Mouse (Mus musculus): ENCODE measurements at regions not wholly inside any gene's neighbourhood (a gene's known extent, or its start where the extent isn't known, plus 50 kb on each side); places are given as distances from the start of the nearest gene placed in this dataset.

DNA sequence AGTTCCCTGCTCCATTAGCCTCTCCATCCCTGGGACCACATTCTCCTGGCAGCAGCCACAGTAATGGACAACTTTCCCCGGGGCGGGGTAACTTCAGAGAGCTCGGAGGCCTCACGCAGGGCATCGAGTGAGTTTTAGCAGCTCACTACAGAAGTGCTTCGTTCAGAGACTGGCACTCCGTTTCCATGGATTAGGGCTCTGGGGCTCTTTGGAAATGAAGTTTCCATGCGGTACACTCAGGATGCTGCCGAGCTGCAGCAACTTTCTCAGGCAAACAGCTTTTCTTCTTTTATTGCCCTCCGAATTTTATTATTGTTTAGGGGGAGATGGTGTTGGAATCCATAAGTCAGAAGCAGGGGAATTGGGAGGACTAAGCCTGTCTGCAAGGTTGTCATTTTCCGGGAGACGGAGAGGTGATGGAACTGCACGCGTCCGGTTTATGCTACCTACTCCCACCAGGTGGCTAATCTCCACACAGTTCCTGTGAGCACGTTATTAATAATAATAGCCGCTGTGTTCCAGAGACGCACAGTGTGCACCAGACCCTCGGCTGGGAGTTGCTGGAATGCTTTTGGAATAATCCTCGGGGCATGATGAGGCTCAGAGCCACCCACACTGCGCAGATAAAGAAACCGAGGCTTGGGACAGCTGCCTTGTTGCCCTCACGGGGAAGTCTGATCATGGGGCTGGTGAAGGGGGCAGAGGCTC is 460.4 kb upstream of the 3110018I06Rik start:
- peak; percentile 12 for DNase-seq (ENCODE audit: low spot score)

DNA sequence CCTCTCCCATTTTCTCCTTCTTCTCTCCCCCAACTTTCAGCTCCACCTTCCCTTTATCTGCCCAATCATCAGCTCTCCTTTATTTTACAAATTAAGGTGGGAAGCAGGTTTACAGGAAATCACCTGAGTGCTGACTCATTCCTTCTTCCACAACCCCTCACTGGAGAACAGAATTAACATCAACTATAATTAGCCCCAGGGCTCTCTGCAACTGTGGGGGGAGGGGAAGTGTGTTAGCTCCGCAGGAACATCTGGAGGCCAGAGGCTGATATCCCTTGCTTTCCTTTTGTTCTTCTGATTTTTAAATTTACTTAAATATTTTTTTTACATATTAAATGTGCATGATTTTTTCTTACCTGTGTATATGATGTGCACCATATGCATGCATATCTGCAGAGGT is 459.4 kb upstream of the 3110018I06Rik start:
- DNase-seq (ENCODE audit: low spot score), result peak; percentile 31

DNA sequence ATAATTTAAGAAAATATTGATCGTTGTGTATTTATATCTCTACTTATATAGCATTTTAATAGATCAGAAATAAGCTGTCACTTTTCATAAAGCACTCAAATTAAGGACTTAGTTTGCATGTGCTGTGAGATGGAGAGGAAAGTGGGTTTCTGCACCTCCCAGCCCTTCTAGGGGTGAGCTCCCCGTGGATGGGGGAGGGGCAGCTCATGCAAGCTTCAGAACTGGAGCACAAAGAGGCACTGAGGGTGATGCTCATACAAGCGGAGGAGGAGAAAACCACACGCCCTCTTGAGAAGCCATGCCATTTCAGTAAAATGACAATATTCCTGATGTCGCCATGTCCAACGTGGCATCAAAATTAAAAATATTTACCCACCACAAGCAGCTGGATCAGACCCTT is 452.1 kb upstream of the 3110018I06Rik start:
- DNase-seq (ENCODE audit: low spot score), result no peak

DNA sequence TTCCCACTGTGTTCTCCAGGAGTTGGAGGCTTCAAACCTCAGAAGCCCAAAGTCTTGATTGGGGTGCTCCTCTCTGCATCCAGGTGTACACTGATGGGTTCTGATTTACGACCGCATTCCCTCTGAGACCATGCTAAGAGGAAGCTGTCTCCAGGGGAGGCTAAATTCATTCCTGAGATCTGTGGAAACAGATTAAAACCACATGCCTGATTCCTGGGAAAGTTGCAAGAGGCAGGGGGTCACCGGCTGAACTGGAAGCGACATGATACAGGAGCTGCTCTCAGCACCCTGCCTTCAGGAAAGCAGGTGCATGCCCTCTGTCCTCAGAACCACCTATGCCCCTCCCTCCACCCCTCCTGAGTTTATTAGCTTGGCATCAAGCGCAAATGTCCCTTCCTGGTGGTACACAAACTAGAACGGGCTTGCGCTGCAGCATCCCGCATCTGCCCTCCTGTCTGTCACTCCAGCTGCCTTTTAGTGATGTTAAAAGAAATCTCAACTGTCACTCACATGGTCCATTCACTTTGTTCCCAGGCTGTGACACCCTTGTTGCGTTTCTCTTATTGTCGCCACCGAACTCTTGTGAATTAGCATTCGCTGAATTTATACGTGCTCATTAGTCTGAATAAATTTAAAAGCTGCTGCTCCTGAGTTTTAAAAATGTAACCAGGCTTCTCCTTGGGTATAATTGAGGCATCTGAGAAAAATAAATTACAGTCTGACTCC is 446.3 kb upstream of the 3110018I06Rik start:
- DNase-seq (ENCODE audit: low spot score), result peak; percentile 36

DNA sequence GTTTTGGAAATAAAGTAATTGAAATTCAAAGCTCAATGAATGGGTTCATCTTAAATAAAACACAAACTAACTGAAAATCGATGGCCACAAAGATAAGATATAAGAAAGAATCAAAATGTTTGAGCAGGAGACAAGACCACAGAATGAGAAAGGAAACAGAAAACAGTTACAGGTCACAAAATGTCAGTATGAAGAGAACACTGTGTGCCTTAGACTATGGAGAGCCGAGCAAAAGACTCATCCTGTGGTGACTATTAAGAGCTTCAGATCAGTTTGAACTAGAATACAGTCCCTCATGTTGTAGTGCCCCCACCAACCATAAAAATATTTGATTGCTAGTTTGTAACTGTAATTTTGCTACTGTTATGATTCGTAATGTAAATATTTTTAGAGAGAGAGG is 441.9 kb upstream of the 3110018I06Rik start:
- no peak for DNase-seq (ENCODE audit: low spot score)

DNA sequence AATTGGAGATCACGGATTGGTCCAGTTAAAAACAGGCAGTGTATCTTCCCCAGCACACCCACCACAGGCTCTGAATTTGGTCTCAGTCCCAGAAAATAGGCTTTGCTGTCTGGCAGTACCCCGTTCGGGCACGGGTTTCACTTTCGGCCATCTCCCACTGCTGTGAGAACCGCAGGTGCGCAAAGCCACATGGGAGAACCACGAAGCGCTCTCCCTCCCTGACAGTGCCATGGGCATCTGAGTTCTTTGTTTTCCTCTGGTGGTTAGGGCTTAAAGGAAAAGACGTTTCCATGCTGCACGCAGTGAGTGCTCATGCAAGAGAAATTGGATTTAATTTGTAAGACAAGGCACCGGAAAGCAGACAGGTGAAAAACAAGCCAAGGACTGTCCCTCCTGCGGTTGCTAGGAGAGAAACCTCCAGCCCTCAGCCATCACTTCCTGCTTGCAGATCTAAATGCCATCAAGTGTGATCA is 441.3 kb upstream of the 3110018I06Rik start:
- no peak for DNase-seq (ENCODE audit: low spot score)

DNA sequence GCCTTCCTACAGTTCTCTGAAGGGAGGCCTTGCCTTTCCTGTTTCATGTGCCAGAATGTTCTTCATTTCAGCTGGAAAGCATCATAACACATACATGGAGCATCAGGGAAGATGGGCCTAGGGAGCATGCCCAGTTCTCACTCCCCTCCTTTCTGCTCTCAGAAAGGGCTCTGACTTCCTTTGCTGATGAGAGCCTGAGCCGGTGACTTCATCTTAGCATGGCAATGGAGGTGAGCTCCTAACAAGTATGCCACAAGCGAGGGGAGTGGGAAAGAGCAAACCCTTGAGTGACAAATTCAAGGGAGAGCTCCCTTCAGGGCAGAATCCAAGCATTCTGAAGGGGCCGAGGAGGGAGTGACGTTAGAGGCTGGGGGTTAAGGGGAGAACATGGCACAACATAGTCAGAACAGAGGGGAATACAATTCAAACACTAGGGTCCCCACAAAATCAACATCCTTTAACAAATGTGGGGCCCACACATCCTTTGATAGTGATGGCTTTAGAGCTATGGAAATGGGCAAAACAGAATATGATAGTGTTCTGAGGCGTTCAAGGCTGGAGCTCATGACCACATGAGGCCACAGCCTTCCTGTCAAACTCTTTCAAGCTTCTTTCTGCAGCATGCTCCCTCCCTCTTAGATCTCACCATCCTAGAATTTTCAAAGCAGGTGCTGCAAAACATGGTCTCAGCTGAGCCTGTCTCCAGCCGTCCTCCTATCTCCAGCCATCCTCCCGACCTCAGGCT is 437.4 kb upstream of the 3110018I06Rik start:
- no peak for DNase-seq (ENCODE audit: low spot score)

DNA sequence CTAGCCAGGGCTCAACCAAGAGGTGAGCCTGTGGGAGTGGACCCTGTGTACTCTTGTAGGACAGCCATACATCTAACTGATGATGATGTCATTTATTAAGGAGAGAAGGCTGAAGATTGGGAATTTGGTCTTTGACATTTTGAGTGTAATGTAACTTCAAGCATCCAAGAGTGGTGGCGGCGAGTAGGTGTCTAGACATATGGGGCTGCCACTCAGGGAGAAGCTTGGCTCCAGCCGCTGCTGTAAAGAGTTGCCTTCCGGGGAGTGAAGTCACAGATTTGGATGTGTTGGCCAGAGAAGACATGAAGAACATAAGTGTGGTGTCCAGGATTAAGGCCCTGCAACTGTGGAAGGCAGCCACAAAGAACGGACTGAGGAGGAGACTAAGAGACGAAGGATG is 436.3 kb upstream of the 3110018I06Rik start:
- no peak for DNase-seq (ENCODE audit: low spot score)

DNA sequence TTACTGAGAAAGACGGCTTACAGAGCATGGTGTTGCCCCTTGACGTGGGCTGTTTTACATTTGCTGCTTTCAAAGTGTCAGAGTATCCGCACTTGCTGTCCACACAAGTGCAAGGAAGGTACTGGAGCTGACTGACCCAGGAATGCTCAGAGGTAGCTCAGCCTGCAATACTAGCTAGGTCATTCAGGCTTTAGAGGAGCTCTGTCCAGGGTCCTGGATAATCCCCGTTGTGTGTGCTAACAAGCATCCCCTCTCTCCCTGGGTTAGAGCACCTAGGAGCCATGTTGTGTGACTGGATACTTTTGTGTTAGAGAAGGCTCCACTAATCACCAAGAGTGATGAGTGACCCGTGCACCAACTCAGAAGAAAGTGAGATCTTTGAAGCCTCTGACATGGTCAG is 431.9 kb upstream of the 3110018I06Rik start:
- DNase-seq (ENCODE audit: low spot score), result peak; percentile 81

DNA sequence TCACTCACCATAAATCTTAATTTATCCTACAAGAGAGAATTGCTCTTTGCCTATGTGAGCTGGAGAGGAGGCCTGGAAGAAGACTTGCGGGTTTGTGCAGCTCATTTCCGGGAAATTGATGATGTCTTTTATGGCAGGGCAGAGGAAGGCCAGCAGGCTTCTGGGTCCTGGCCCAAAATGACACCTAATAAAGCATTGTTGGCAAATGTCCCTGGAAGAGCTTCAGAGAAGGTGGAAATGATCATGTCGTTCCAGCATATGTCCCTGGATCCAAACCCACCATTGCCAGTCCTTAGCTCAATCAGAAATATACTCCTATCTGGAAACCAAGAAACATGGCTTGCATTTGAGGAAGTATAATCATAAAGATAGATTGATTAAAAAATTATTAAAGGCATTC is 427.9 kb upstream of the 3110018I06Rik start:
- DNase-seq (ENCODE audit: low spot score), result no peak

DNA sequence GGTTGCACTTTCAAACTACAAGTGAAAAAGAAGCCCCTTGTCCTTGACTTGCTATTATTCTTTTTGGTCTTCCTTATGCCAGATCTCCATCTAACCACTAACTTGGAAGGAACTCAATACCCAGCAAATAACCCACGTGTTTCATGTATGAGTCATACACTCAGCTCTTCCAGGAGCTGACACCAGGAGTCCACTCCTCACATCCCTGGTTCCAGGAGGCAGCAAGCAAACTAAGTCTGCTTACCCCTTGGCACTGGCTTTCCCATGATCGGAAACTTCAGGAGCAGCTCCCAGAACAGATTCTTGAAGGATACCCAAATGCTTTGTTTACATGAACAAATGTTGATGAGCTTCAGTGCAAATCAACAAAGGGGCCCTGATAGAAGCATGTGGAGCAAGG is 421.1 kb upstream of the 3110018I06Rik start:
- DNase-seq (ENCODE audit: low spot score), result no peak

DNA sequence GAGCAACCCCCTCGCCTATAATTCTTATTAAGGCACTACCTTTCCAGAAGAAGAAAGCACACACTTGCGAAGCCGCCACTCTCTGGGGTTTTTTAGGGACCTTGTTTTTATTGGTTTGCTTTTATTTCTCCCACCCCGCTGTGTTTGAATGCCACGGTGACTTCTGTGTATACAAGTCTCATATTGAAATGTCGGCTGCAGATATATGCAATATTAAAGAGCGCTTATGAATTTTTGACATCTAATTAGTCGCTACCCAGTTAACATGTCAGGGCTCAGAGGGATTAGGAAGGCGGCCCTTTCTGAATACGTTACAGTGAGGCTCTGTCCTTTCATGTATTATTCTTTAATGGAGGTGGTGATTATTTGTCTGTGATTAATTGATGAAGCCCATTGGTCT is 405.9 kb upstream of the 3110018I06Rik start:
- DNase-seq (ENCODE audit: low spot score), result no peak

DNA sequence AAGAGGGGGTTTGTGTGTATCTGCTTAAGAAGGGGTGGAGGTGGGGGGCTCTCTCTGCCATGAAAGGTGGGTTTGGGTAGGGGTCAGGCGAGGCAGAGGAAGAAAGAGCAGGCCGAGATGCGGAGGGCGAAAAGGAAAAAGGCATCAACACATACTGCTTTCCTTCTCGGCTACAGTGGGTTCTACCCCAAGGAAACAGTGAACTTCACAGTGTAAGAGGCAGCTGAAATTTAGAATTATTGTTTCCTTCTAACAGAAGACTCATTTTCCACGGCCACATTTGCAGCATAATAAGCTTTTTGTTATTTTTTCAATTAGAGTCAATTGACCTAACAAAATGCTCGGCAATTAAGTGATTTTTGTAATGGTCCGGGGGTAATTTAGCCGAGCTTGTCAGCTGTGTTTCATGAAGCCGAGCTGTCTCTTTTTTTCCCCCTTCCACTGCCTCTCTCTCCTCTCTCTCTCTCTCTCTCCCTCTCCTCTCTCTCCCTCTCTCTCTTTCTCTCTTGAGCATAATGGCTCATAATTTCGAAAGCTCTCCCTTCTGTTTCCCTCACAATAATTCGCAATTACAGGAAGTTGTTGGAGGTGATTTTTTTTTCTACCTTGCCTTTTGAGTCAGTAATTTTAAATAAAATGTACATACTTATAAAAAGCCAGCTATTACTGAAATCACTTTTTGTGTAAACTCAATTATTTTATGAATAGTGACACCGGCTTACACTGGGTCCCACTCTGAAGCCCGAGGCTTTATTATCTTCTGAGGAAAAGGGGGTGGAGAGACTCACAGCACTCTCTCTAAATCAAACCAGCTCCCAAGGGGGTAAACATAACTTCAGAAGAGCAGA is 403.1 kb upstream of the 3110018I06Rik start:
- DNase-seq (ENCODE audit: low spot score), result peak; percentile 19

DNA sequence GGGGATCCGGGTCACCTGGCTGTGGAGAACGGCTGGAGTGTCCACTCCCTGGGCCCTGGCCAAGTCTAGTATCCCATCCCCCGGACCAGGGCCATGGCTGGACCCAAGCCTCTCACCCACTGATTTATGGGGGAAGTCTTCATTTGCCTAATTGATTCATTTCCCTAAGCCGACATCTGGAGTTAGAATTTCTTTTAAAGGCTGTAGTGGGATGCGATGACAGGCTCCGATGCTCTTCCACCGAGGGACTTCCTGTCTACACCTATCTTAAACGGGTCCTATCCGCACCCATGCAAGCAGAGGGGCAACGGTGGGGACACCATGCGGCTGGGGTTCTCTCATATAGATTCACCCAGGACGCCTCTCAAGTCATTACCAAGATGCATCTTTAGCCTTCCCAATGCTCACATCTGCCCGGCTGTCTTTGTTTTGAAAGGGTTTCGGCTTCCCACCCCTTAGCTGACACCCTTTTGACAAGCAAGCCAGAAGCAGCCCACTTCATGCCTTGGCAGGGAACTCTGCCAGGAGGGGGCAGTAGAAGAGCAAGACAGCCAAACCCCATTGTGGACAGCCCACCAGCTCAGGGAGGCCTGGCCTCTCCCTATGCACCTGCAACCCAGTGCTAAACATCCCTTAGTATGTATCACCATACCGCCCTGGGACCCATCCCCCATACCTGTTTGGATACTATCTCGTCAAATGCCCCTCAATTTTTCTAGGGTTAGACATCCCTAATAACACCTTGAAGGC is 402.4 kb upstream of the 3110018I06Rik start:
- DNase-seq (ENCODE audit: low spot score), result peak; percentile 84

DNA sequence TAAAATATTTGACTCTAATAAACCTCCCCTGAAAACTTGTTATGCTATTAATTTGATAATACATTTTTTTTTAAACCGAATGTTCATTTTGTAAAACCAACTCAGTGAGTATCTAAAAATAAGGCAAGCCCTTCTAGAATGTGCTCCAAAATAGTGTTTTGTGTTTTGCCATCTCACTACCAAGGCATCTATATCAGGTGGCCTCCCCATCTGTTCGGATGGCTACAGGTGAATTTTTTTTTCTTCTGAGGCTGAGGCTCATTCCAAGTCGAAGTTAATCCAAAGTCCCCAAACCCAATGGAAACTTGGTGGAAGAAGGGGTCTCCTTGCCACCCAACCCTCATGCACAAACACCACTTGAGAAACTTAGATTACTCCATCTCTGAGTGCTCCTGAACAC is 396.3 kb upstream of the 3110018I06Rik start:
- no peak for DNase-seq (ENCODE audit: low spot score)

DNA sequence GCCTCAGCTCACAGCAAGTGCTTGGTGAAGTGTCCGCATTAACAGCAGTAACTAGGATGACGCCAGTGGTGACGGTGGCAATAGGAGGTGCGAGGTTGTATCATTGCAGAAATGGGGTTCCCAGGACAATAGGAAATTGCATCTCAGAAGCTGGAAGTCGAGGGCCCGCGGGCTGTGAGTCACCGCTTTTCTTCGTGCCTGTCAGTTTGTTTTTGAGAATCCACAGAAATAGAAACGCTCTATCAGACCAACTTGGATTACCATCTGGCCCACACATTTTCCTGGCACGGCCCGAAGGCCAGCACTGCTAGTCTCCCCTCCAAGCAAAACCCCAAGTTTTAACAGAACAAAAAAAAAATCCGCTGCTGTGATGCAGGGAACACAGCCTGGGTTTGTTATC is 395.1 kb upstream of the 3110018I06Rik start:
- no peak for DNase-seq (ENCODE audit: low spot score)

DNA sequence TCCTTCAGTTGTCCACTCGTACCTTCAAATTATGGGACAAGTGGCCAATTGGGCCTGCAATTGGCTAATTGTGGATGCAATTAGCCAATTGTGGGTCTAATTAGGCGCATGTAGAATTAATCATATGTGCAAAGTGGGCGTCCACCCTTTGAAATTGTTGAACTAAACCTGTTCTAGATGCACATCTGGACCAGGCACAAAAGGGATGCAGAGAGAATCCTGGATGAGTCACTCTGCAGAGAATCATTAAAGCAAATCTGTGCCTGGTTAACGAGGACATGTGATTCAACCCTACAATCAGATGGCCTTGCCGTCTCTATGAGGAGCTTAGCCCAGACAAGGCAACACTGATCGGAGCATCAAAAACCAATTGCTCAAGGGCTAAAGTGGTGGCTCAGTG is 393.0 kb upstream of the 3110018I06Rik start:
- no peak for DNase-seq (ENCODE audit: low spot score)

DNA sequence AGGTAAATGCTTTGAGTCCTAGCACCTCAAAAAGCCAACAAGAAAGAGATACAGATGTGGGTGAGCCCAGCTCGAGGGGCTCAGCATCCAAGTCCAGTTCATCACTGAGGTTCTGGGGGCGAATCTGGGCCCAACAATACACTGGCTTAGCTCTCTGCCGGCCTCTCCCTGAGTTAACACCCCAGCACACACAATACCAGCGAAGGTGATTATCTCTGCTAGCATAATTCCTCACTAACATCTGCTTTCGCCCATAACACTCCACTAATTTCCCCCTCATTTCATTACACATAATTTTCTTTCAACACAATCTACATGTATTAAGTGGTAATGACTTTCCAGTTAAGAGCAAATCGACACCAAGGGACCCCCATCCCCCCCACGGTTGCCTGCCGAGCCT is 383.9 kb upstream of the 3110018I06Rik start:
- no peak for DNase-seq (ENCODE audit: low spot score)

DNA sequence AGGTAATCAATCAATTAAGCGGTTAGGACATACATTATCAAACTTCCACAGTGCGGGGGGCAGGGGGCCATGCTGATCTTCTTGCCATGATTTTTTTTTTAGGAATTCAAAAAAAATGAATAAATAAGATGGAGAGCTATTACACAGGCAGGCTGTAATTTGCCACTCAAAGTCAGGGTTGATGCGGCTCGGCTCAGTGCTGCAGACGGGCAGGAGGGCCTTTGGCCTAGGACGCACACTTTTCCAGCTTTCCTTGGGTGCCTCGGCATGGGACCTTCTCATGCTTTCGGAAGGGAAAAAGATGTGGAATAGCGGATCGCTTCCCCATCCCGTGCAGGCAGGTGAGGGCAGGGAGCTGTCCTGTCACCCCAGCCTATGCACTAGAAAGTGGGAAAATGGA is 383.4 kb upstream of the 3110018I06Rik start:
- DNase-seq (ENCODE audit: low spot score), result no peak

DNA sequence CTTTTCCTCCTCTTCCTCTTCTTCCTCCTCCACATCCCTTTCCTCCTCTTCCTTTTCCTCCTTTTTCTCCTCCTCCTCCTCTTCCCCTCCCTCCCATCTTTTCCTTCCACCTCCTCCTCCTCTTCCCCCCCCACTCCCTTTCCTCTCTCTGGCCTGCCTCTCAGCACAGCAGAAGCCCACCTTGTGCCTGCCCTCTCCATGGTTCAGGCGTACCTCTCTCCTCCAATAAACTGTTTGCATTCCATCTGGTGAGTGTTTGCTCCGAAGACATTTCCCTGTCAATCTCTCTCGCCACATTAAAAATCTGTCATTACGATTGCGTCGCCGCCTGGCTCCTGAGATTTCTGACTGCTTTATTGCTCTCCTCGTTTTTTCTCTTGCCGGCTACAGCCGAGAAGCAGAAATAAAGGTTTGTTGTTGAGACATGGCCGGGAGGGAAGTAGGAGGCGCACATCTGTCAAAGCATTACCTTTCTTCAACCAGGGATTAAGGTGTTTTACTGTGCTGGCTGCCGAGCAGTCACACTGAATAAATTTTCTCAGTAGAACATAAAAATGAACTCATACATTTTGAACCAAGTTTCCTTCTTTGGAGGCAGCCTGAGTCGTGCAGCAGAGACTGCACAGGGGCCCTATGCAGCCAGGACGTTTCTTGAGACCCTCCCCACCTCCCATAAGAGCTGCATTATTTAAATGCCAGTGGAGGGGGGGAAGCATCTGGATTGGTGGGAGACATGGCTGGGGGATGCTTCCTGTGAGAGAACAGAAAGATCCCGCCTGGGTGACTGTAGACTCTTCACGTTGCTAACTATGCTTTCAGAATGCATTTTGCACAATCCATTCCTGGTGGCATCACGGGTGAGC is 376.3 kb upstream of the 3110018I06Rik start:
- peak; percentile 14 for DNase-seq (ENCODE audit: low spot score)
